Mouse (Mus musculus): ENCODE measurements at regions not wholly inside any gene's neighbourhood (a gene's known extent, or its start where the extent isn't known, plus 50 kb on each side); places are given as distances from the start of the nearest gene placed in this dataset.

GRCm38 (mm10) chr12:95937705-95938104, 245.7 kb downstream of the Flrt2 start:
- H3K27me3 ChIP-seq (ENCODE audit: control insufficient read depth, insufficient read depth, low read length): no peaks in the 10 kb centered on the region
- no peak overlapping the region for H3K4me3 ChIP-seq (ENCODE audit: low read depth, low read length)
- TF ChIP-seq CTCF (IDR thresholded peaks at IDR 0.05; ENCODE audit: extremely low read depth, insufficient read length, insufficient replicate concordance, low read depth, low read length) (no peak), POLR2A (IDR thresholded peaks at IDR 0.05; ENCODE audit: low read depth, low read length) (no peak)
- 61% methylated on average over 4 of the region's 4 CpGs for WGBS
- H3K4me1 ChIP-seq (ENCODE audit: control insufficient read depth, insufficient read depth, insufficient read length, low read length): no peaks in the 10 kb centered on the region
- no peak overlapping the region for H3K27ac ChIP-seq (ENCODE audit: insufficient read depth, low read depth, low read length)
- no peaks in the 10 kb centered on the region for H3K36me3 ChIP-seq (ENCODE audit: control insufficient read depth, insufficient read depth, low read length)

GRCm38 (mm10) chr12:95940465-95941012, 248.5 kb downstream of the Flrt2 start:
- Histone ChIP-seq H3K27ac (ENCODE audit: insufficient read depth, low read depth, low read length) (no peak overlapping the region), H3K27me3 (ENCODE audit: control insufficient read depth, insufficient read depth, low read length) (no peaks in the 10 kb centered on the region), H3K4me1 (ENCODE audit: control insufficient read depth, insufficient read depth, insufficient read length, low read length) (no peaks in the 10 kb centered on the region), H3K4me3 (ENCODE audit: low read depth, low read length) (no peak overlapping the region), H3K36me3 (ENCODE audit: control insufficient read depth, insufficient read depth, low read length) (no peaks in the 10 kb centered on the region)
- TF ChIP-seq CTCF (IDR thresholded peaks at IDR 0.05; ENCODE audit: extremely low read depth, insufficient read length, insufficient replicate concordance, low read depth, low read length): no peak
- TF ChIP-seq POLR2A (IDR thresholded peaks at IDR 0.05; ENCODE audit: low read depth, low read length): no peak
- WGBS: 66% methylated on average over 1 of the region's 1 CpGs

- Histone ChIP-seq H3K36me3 (ENCODE audit: control insufficient read depth, insufficient read depth, low read length) (no peaks in the 10 kb centered on the region), H3K4me3 (ENCODE audit: low read depth, low read length) (no peak overlapping the region), H3K27ac (ENCODE audit: insufficient read depth, low read depth, low read length) (no peak overlapping the region), H3K27me3 (ENCODE audit: control insufficient read depth, insufficient read depth, low read length) (no peaks in the 10 kb centered on the region), H3K4me1 (ENCODE audit: control insufficient read depth, insufficient read depth, insufficient read length, low read length) (no peaks in the 10 kb centered on the region)
- no peak for TF ChIP-seq CTCF (IDR thresholded peaks at IDR 0.05; ENCODE audit: extremely low read depth, insufficient read length, insufficient replicate concordance, low read depth, low read length)
- TF ChIP-seq POLR2A (IDR thresholded peaks at IDR 0.05; ENCODE audit: low read depth, low read length): no peak
- WGBS: 80% methylated on average over 6 of the region's 6 CpGs
Observed at GRCm38 (mm10) chr12:95959786-95960504, 267.9 kb downstream of the Flrt2 start.

GRCm38 (mm10) chr12:95960505-95960871, 268.5 kb downstream of the Flrt2 start:
- Histone ChIP-seq H3K36me3 (ENCODE audit: control insufficient read depth, insufficient read depth, low read length) (no peaks in the 10 kb centered on the region), H3K4me3 (ENCODE audit: low read depth, low read length) (no peak overlapping the region), H3K4me1 (ENCODE audit: control insufficient read depth, insufficient read depth, insufficient read length, low read length) (no peaks in the 10 kb centered on the region), H3K27ac (ENCODE audit: insufficient read depth, low read depth, low read length) (no peak overlapping the region), H3K27me3 (ENCODE audit: control insufficient read depth, insufficient read depth, low read length) (no peaks in the 10 kb centered on the region)
- no peak for TF ChIP-seq CTCF (IDR thresholded peaks at IDR 0.05; ENCODE audit: extremely low read depth, insufficient read length, insufficient replicate concordance, low read depth, low read length)
- 43% methylated on average over 3 of the region's 3 CpGs for WGBS

- TF ChIP-seq CTCF (IDR thresholded peaks at IDR 0.05; ENCODE audit: extremely low read depth, insufficient read length, insufficient replicate concordance, low read depth, low read length) (no peak), POLR2A (IDR thresholded peaks at IDR 0.05; ENCODE audit: low read depth, low read length) (no peak)
- WGBS: 63% methylated on average over 4 of the region's 4 CpGs
- Histone ChIP-seq H3K27me3 (ENCODE audit: control insufficient read depth, insufficient read depth, low read length) (no peaks in the 10 kb centered on the region), H3K4me3 (ENCODE audit: low read depth, low read length) (no peak overlapping the region), H3K27ac (ENCODE audit: insufficient read depth, low read depth, low read length) (no peak overlapping the region), H3K4me1 (ENCODE audit: control insufficient read depth, insufficient read depth, insufficient read length, low read length) (no peaks in the 10 kb centered on the region), H3K36me3 (ENCODE audit: control insufficient read depth, insufficient read depth, low read length) (no peaks in the 10 kb centered on the region)
Observed at GRCm38 (mm10) chr12:95962817-95963216, 270.8 kb downstream of the Flrt2 start.

- Histone ChIP-seq H3K36me3 (ENCODE audit: control insufficient read depth, insufficient read depth, low read length) (no peaks in the 10 kb centered on the region), H3K4me1 (ENCODE audit: control insufficient read depth, insufficient read depth, insufficient read length, low read length) (no peaks in the 10 kb centered on the region), H3K27ac (ENCODE audit: insufficient read depth, low read depth, low read length) (no peak overlapping the region), H3K4me3 (ENCODE audit: low read depth, low read length) (no peak overlapping the region), H3K27me3 (ENCODE audit: control insufficient read depth, insufficient read depth, low read length) (no peaks in the 10 kb centered on the region)
- WGBS: 76% methylated on average over 5 of the region's 5 CpGs
- TF ChIP-seq CTCF (IDR thresholded peaks at IDR 0.05; ENCODE audit: extremely low read depth, insufficient read length, insufficient replicate concordance, low read depth, low read length) (no peak), POLR2A (IDR thresholded peaks at IDR 0.05; ENCODE audit: low read depth, low read length) (no peak)
Observed at GRCm38 (mm10) chr12:95988669-95989288, 296.8 kb downstream of the Flrt2 start.

- no peak overlapping the region for H3K4me3 ChIP-seq (ENCODE audit: low read depth, low read length)
- no peak for TF ChIP-seq CTCF (IDR thresholded peaks at IDR 0.05; ENCODE audit: extremely low read depth, insufficient read length, insufficient replicate concordance, low read depth, low read length)
- no peaks in the 10 kb centered on the region for H3K4me1 ChIP-seq (ENCODE audit: control insufficient read depth, insufficient read depth, insufficient read length, low read length)
- no peaks in the 10 kb centered on the region for H3K27me3 ChIP-seq (ENCODE audit: control insufficient read depth, insufficient read depth, low read length)
- WGBS: 53% methylated on average over 2 of the region's 2 CpGs
- no peaks in the 10 kb centered on the region for H3K36me3 ChIP-seq (ENCODE audit: control insufficient read depth, insufficient read depth, low read length)
- no peak overlapping the region for H3K27ac ChIP-seq (ENCODE audit: insufficient read depth, low read depth, low read length)
Observed at GRCm38 (mm10) chr12:95994963-95995362, 302.9 kb downstream of the Flrt2 start.

Data from small intestine, adult 2 months (tissue).